Mouse (Mus musculus) heart, embryonic 14.5 days (tissue): ENCODE results near the gene Mdm2. TPM values are rescaled to one million over a fixed set of nuclear protein-coding genes. Genes with fewer than 3 reads are reported as not detected.
"Not testable (repeated sequence)": the region's sequence is repeated elsewhere in the genome, so short reads cannot be mapped to it uniquely, and the experiment has no call there.

Experiments
- ATAC-seq: fragments of 200-750 bp; cut with Nextera tagmentation; 2 replicates; pipeline ENCODE4 v1.8.0; 2017; ENCODE audit warnings: low read depth, moderate TSS enrichment; ENCODE audit not compliant: insufficient number of reproducible peaks, insufficient read depth, low FRiP score
- H3K27ac ChIP-seq, 2 experiments: fragments of 200-500 bp in 1 of 2; fragments of 300-500 bp in 1 of 2; sonication (generic) in 1 of 2; replicated peaks in 1 of 2; 2 replicates each; pipeline ENCODE4 v1.5.1; 2012 to 2014; ENCODE audit warnings: low read depth in 2 of 2, low read length in 2 of 2, control low read depth in 1 of 2, mild to moderate bottlenecking in 1 of 2, mixed read lengths in 1 of 2; ENCODE audit not compliant: control insufficient read depth in 1 of 2, insufficient read depth in 1 of 2
- H3K27me3 ChIP-seq: fragments of 300-500 bp; sonication (generic); 2 replicates; pipeline ENCODE4 v1.6.1; 2014; ENCODE audit warnings: mild to moderate bottlenecking, low read length, control low read depth; ENCODE audit not compliant: control insufficient read depth, insufficient read depth
- H3K36me3 ChIP-seq: fragments of 300-500 bp; sonication (generic); 2 replicates; pipeline ENCODE4 v1.6.1; 2014; ENCODE audit warnings: mild to moderate bottlenecking, control low read depth, low read length, mixed read lengths; ENCODE audit not compliant: control insufficient read depth, insufficient read depth
- H3K4me1 ChIP-seq, 2 experiments: fragments of 200-500 bp in 1 of 2; fragments of 300-500 bp in 1 of 2; sonication (generic) in 1 of 2; 2 replicates each; pipeline ENCODE4 v1.6.1; 2012 to 2014; ENCODE audit warnings: low read length in 2 of 2, control low read depth in 1 of 2, mixed read lengths in 1 of 2; ENCODE audit not compliant: control insufficient read depth in 2 of 2, insufficient read depth in 2 of 2
- H3K4me2 ChIP-seq: fragments of 300-500 bp; sonication (generic); 2 replicates; pipeline ENCODE4 v1.6.1; 2014; ENCODE audit warnings: mild to moderate bottlenecking, low read length
- H3K4me3 ChIP-seq, 2 experiments: fragments of 200-500 bp in 1 of 2; fragments of 300-500 bp in 1 of 2; sonication (generic) in 1 of 2; 2 replicates each; pipeline ENCODE4 v1.5.1; 2012 to 2014; ENCODE audit warnings: low read length in 2 of 2, mild to moderate bottlenecking in 2 of 2, control low read depth in 1 of 2, low read depth in 1 of 2, moderate library complexity in 1 of 2; ENCODE audit not compliant: control insufficient read depth in 1 of 2, insufficient read depth in 1 of 2
- H3K9ac ChIP-seq: fragments of 300-500 bp; sonication (generic); 2 replicates; pipeline ENCODE4 v1.6.1; 2014; ENCODE audit warnings: mild to moderate bottlenecking, low read length
- H3K9me3 ChIP-seq: fragments of 300-500 bp; sonication (generic); 2 replicates; pipeline ENCODE4 v1.6.1; 2016; ENCODE audit warnings: low read length, control low read depth; ENCODE audit not compliant: control insufficient read depth
- WGBS: fragments of 180-500 bp; shearing (Covaris S2); extraction: QIAGEN DNeasy Blood & Tissue Kit; methylation state at CpG from one replicate; pipeline ENCODE4 v1.1.7; 2014; 5-methylcytosine and 5-hydroxymethylcytosine counted together
- polyA plus RNA-seq: library from polyadenylated mRNA; unstranded; fragments of >200 nt; fragmentation: Nextera tagmentation; extraction: Ambion mirVana; gene quantifications from 2 replicates; pipeline ENCODE4 v1.2.1, GENCODE M21; 2014

Gene Mdm2
- polyA plus RNA-seq, 1 experiment from 2014 or later: 48.9 TPM

- peaks cover 22% of the 10 kb centered on the region for H3K36me3 ChIP-seq
- not testable (repeated sequence) for H3K9me3 ChIP-seq, H3K4me1 ChIP-seq, H3K4me3 ChIP-seq, H3K27ac ChIP-seq, ATAC-seq, H3K9ac ChIP-seq, H3K27me3 ChIP-seq, H3K4me2 ChIP-seq
- 67% methylated on average over 9 of the region's 10 CpGs for WGBS
Measured at GRCm38 (mm10) chr10:117734104-117734852, 23.7 kb upstream of the Mdm2 start.

DNA sequence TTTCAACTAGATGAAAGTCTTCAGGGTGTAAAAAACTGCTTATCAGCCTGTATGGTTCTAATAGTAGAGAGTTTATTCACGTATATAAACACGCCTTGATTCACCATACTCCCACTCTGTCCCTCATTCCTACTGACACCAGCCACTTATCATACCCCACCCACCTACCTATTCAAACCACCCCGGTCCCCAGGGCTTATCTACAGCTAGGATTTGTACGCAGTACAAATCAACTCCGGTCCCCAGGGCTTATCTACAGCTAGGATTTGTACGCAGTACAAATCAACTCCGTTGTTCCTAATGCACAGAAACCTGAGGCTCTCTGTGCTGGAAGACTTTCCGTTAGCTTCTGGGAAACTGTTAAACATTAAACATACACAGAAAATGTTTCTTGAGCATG is 23.1 kb upstream of the Mdm2 start:
- H3K4me1 ChIP-seq, H3K4me3 ChIP-seq, ATAC-seq, H3K27me3 ChIP-seq, H3K9ac ChIP-seq, H3K4me2 ChIP-seq, H3K9me3 ChIP-seq, H3K27ac ChIP-seq: not testable (repeated sequence)
- WGBS: 15% methylated on average over 8 of the region's 8 CpGs
- H3K36me3 ChIP-seq: peaks cover 16% of the 10 kb centered on the region; the same call in 1 of the 2 replicates

GRCm38 (mm10) chr10:117732962-117733592 is 22.5 kb upstream of the Mdm2 start:
- no peak for ATAC-seq
- Histone ChIP-seq H3K36me3 (peaks cover 11% of the 10 kb centered on the region; the same call in 1 of the 2 replicates), H3K4me3 (no peak overlapping the region), H3K9ac (no peak overlapping the region), H3K4me2 (no peak overlapping the region), H3K9me3 (no peaks in the 10 kb centered on the region), H3K27me3 (no peaks in the 10 kb centered on the region), H3K27ac (no peak overlapping the region), H3K4me1 (peaks cover 0 to 2% of the 10 kb centered on the region in 2 experiments; a peak in 2 of 4 replicates)
- whole genome bisulfite sequencing: 48% methylated on average over 14 of the region's 14 CpGs

GRCm38 (mm10) chr10:117732184-117732583 is 21.6 kb upstream of the Mdm2 start:
- 70% methylated on average over 5 of the region's 5 CpGs for WGBS
- Histone ChIP-seq H3K4me3 (no peak overlapping the region), H3K27ac (no peak overlapping the region), H3K9me3 (no peaks in the 10 kb centered on the region), H3K27me3 (no peaks in the 10 kb centered on the region), H3K4me2 (no peak overlapping the region), H3K9ac (no peak overlapping the region), H3K36me3 (peaks cover 8% of the 10 kb centered on the region; the same call in 1 of the 2 replicates), H3K4me1 (peaks cover 0 to 2% of the 10 kb centered on the region in 2 experiments; a peak in 2 of 4 replicates)
- ATAC-seq: no peak

- WGBS: 51% methylated on average over 14 of the region's 15 CpGs
- Histone ChIP-seq H3K9ac (no peak overlapping the region), H3K4me2 (peak overlapping the region; percentile 6; the same call in 1 of the 2 replicates), H3K36me3 (0 out of 2 replicates have a peak, but pooled peaks cover under 1% of the 10 kb centered on the region), H3K27ac (no peak overlapping the region), H3K4me1 (peaks cover 0 to 2% of the 10 kb centered on the region in 2 experiments; a peak in 2 of 4 replicates), H3K27me3 (no peaks in the 10 kb centered on the region), H3K4me3 (no peak overlapping the region), H3K9me3 (no peaks in the 10 kb centered on the region)
- ATAC-seq: no peak; the same call in 1 of the 2 replicates
Measured at GRCm38 (mm10) chr10:117731244-117732101, 20.9 kb upstream of the Mdm2 start.

- no peak overlapping the region for H3K27ac ChIP-seq
- H3K4me1 ChIP-seq: peaks cover 0 to 2% of the 10 kb centered on the region in 2 experiments; a peak in 2 of 4 replicates
- no peaks in the 10 kb centered on the region for H3K9me3 ChIP-seq
- ATAC-seq: no peak
- no peak overlapping the region for H3K4me2 ChIP-seq
- no peak overlapping the region for H3K9ac ChIP-seq
- no peak overlapping the region for H3K4me3 ChIP-seq
- H3K36me3 ChIP-seq: no peaks in the 10 kb centered on the region
- 90% methylated on average over 12 of the region's 12 CpGs for WGBS
- no peaks in the 10 kb centered on the region for H3K27me3 ChIP-seq
Measured at GRCm38 (mm10) chr10:117730637-117731203, 20.2 kb upstream of the Mdm2 start.

- no peak for ATAC-seq
- WGBS: 90% methylated on average over 7 of the region's 7 CpGs
Measured at GRCm38 (mm10) chr10:117730140-117730539, 19.6 kb upstream of the Mdm2 start.

More at GRCm38 (mm10) chr10:117730140-117730539, 19.6 kb upstream of the Mdm2 start:
- Histone ChIP-seq H3K4me2 (no peak overlapping the region), H3K9me3 (no peaks in the 10 kb centered on the region), H3K9ac (no peak overlapping the region), H3K27me3 (no peaks in the 10 kb centered on the region), H3K36me3 (no peaks in the 10 kb centered on the region), H3K4me1 (peaks cover 0 to 2% of the 10 kb centered on the region in 2 experiments; a peak in 2 of 4 replicates), H3K4me3 (no peak overlapping the region), H3K27ac (no peak overlapping the region)
